Mouse (Mus musculus) lung, adult 2 months (tissue): Measurements from ENCODE around the gene Tgtp2. TPM values are rescaled to one million over a fixed set of nuclear protein-coding genes. Genes with fewer than 3 reads are reported as not detected.
A peak's percentile ranks its signal among the peaks of the same experiment; 100 is the strongest.

Experiments used
- DNase-seq: peaks from one replicate; pipeline ENCODE4 v3.0.0; 2022
- H3K4me1 ChIP-seq: fragments of 200-500 bp; 2 replicates; pipeline ENCODE4 v1.6.1; 2011; ENCODE audit warnings: low read length; ENCODE audit not compliant: control insufficient read depth, insufficient read depth
- H3K4me3 ChIP-seq: fragments of 200-500 bp; replicated peaks from 2 replicates; pipeline ENCODE3; 2011; ENCODE audit warnings: low read depth, mild to moderate bottlenecking, control low read depth, low read length; ENCODE audit errors: extremely low read depth
- CTCF ChIP-seq: fragments of 200-500 bp; IDR thresholded peaks from 2 replicates; pipeline ENCODE4 v1.5.1; 2011; ENCODE audit warnings: mild to moderate bottlenecking, low read length, control low read depth; ENCODE audit not compliant: insufficient read depth
- POLR2A ChIP-seq: fragments of 200-500 bp; IDR thresholded peaks from 2 replicates; pipeline ENCODE4 v1.6.1; 2011; ENCODE audit warnings: low read depth, mild to moderate bottlenecking, control low read depth, low read length, borderline replicate concordance; ENCODE audit errors: extremely low read depth
- WGBS: fragments of 180-500 bp; shearing (Covaris S2); methylation state at CpG from one replicate; pipeline ENCODE4 v1.1.7; 2018; 5-methylcytosine and 5-hydroxymethylcytosine counted together
- polyA plus RNA-seq: library from polyadenylated mRNA; depleted of rRNA; stranded (reverse); fragments of >200 nt; gene quantifications from 2 replicates; pipeline ENCODE4 v1.2.3, GENCODE M21; 2012

Gene Tgtp2
- polyA plus RNA-seq, 1 experiment = 17.6 TPM

GRCm38 (mm10) chr11:49093861-49094660 is 30.1 kb upstream of the Tgtp2 start:
- H3K4me1 ChIP-seq = no peaks in the 10 kb centered on the region; the same call in 1 of the 2 replicates
- TF ChIP-seq POLR2A (no peak), CTCF (no peak)
- no peak overlapping the region for H3K4me3 ChIP-seq
- no peak for DNase-seq
- 70% methylated on average over 6 of the region's 6 CpGs for WGBS

GRCm38 (mm10) chr11:49092786-49093185 is 28.8 kb upstream of the Tgtp2 start:
- no peak for DNase-seq
- 75% methylated on average over 2 of the region's 2 CpGs for WGBS
- peaks cover 3% of the 10 kb centered on the region for H3K4me1 ChIP-seq
- no peak overlapping the region for H3K4me3 ChIP-seq
- no peak for TF ChIP-seq CTCF
- TF ChIP-seq POLR2A = no peak

GRCm38 (mm10) chr11:49092053-49092586 is 28.1 kb upstream of the Tgtp2 start:
- TF ChIP-seq CTCF (no peak), POLR2A (no peak)
- 93% methylated on average over 1 of the region's 1 CpGs for WGBS
- DNase-seq = no peak
- Histone ChIP-seq H3K4me3 (no peak overlapping the region), H3K4me1 (peaks cover 4% of the 10 kb centered on the region)

GRCm38 (mm10) chr11:49091171-49091570 is 27.2 kb upstream of the Tgtp2 start:
- WGBS = 55% methylated on average over 4 of the region's 4 CpGs
- H3K4me3 ChIP-seq = no peak overlapping the region
- no peak for DNase-seq
- TF ChIP-seq CTCF = no peak
- TF ChIP-seq POLR2A = no peak
- peaks cover 8% of the 10 kb centered on the region for H3K4me1 ChIP-seq

GRCm38 (mm10) chr11:49090551-49090950 is 26.5 kb upstream of the Tgtp2 start:
- H3K4me3 ChIP-seq = no peak overlapping the region
- TF ChIP-seq POLR2A (no peak), CTCF (no peak)
- DNase-seq = no peak
- H3K4me1 ChIP-seq = peaks cover 9% of the 10 kb centered on the region
- WGBS = 59% methylated on average over 5 of the region's 5 CpGs

GRCm38 (mm10) chr11:49089735-49090507 is 25.9 kb upstream of the Tgtp2 start:
- DNase-seq = no peak
- no peak for TF ChIP-seq POLR2A
- no peak overlapping the region for H3K4me3 ChIP-seq
- WGBS = 52% methylated on average over 3 of the region's 3 CpGs
- peaks cover 13% of the 10 kb centered on the region for H3K4me1 ChIP-seq

GRCm38 (mm10) chr11:49088990-49089652 is 25.1 kb upstream of the Tgtp2 start:
- peaks cover 16% of the 10 kb centered on the region for H3K4me1 ChIP-seq
- peak overlapping the region; percentile 31 for H3K4me3 ChIP-seq
- no peak for DNase-seq
- 67% methylated on average over 5 of the region's 5 CpGs for WGBS
- no peak for TF ChIP-seq CTCF
- TF ChIP-seq POLR2A = no peak

- DNase-seq = peak; percentile 45
- H3K4me3 ChIP-seq = peak overlapping the region; percentile 79
- peaks cover 20% of the 10 kb centered on the region for H3K4me1 ChIP-seq
- TF ChIP-seq POLR2A (no peak), CTCF (no peak)
- 17% methylated on average over 22 of the region's 22 CpGs for WGBS
Observed at GRCm38 (mm10) chr11:49087830-49088616, 24.0 kb upstream of the Tgtp2 start.
